Mouse (Mus musculus): ENCODE measurements around the gene Tbca.

DNA sequence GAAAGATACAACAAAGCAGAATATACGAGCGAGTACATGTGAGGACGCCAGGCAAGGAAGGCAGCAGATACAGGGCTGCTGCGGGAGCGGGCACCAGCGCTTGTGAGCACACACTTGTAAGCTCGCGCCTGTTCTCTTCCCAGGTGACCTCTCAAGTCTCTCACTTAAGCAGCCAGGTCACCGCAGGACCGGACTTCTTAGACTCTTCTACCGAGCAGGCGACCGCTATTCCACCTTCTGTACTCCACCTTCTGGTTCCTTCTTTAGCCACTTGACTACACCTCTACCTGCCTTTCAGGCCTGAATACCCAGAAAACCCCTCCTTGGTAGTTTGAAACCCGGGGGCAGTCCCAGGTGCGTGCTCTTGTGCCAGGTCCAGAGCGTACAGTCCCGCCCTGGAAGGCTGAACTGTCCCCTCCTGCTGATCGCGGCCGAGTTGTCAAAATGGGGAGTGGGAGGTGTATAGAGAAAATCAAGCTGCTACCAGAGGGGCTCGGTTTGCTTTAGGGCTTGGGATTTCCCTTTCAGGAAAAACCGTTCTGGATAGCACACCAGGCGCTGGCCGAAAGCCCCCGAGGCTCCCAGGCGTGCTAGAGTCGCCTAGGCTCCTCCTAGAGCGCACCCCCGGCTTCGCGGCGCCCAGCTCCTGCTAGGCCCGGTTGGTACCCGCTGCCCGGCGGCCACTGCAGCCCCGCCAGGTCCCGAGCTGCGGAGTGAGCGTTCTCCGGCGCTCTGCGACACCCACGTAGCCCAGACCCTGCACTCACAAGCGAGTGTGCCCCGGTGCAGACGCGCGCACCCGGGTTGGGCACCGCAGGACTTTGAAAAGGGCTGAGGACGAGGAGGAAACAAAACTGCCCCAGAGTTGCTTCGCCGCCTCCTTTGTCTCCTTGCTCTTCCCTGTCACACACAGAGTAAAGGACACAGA, 84.7 kb downstream of the Tbca start:
- no peak for TF ChIP-seq CTCF (IDR thresholded peaks at IDR 0.05; ENCODE audit: low read depth)
- TF ChIP-seq EP300 (IDR thresholded peaks at IDR 0.05; ENCODE audit: low read depth), result no peak
